Mouse (Mus musculus): ENCODE data around the gene Pdcd10.

GRCm38 (mm10) chr3:75521314-75521713 lies 35.3 kb downstream of the Pdcd10 start:
- TF ChIP-seq CTCF (IDR thresholded peaks at IDR 0.05; ENCODE audit: borderline replicate concordance, insufficient read depth, low read depth, low read length) (no peak), POLR2A (IDR thresholded peaks at IDR 0.05; ENCODE audit: borderline replicate concordance, insufficient read depth, low read length) (no peak)

All from cerebellum, adult 2 months (tissue).